Mouse (Mus musculus) thymus, adult 2 months (tissue): ENCODE measurements around the gene Vezf1. TPM values are rescaled to one million over a fixed set of nuclear protein-coding genes. Genes with fewer than 3 reads are reported as not detected.
A peak's percentile ranks its signal among the peaks of the same experiment; 100 is the strongest.

ENCODE experiments used
- DNase-seq: peaks from one replicate; pipeline ENCODE4 v3.0.0; 2021
- H3K27ac ChIP-seq: fragments of 200-500 bp; 2 replicates; pipeline ENCODE4 v1.5.1; 2012; ENCODE audit warnings: low read length, control low read depth; ENCODE audit not compliant: control insufficient read depth, insufficient read depth
- H3K27me3 ChIP-seq: fragments of 200-500 bp; 2 replicates; pipeline ENCODE4 v1.6.1; 2012; ENCODE audit warnings: mild to moderate bottlenecking, low read length, moderate library complexity, mixed read lengths; ENCODE audit not compliant: control insufficient read depth, insufficient read depth
- H3K36me3 ChIP-seq: fragments of 200-500 bp; 2 replicates; pipeline ENCODE4 v1.6.1; 2012; ENCODE audit warnings: mild to moderate bottlenecking, low read length, moderate library complexity; ENCODE audit not compliant: control insufficient read depth, insufficient read depth
- H3K4me1 ChIP-seq: fragments of 200-500 bp; replicated peaks from 2 replicates; pipeline ENCODE4 v1.6.1; 2012; ENCODE audit warnings: low read length; ENCODE audit not compliant: control insufficient read depth, insufficient read depth
- H3K4me3 ChIP-seq: fragments of 200-500 bp; 2 replicates; pipeline ENCODE4 v1.5.1; 2012; ENCODE audit warnings: mild to moderate bottlenecking, low read length, control low read depth, moderate library complexity; ENCODE audit not compliant: control insufficient read depth, insufficient read depth
- CTCF ChIP-seq: fragments of 200-500 bp; IDR thresholded peaks from 2 replicates; pipeline ENCODE4 v1.5.1; 2012; ENCODE audit warnings: mild to moderate bottlenecking, control low read depth, low read length, moderate library complexity, borderline replicate concordance; ENCODE audit not compliant: control insufficient read depth, poor library complexity, insufficient read depth; ENCODE audit errors: extremely low read depth
- POLR2A ChIP-seq: fragments of 200-500 bp; IDR thresholded peaks from 2 replicates; pipeline ENCODE4 v1.6.1; 2012; ENCODE audit warnings: mild to moderate bottlenecking, low read length, control low read depth, moderate library complexity; ENCODE audit not compliant: control insufficient read depth, poor library complexity, insufficient read depth; ENCODE audit errors: extremely low read depth
- WGBS: fragments of 180-500 bp; shearing (Covaris S2); methylation state at CpG from one replicate; pipeline ENCODE4 v1.1.7; 2018; 5-methylcytosine and 5-hydroxymethylcytosine counted together
- polyA plus RNA-seq: library from polyadenylated mRNA; depleted of rRNA; stranded (reverse); fragments of >200 nt; gene quantifications from 2 replicates; pipeline ENCODE4 v1.2.3, GENCODE M21; 2012

Gene Vezf1
- polyA plus RNA-seq, 1 experiment, result 35.4 TPM

DNA sequence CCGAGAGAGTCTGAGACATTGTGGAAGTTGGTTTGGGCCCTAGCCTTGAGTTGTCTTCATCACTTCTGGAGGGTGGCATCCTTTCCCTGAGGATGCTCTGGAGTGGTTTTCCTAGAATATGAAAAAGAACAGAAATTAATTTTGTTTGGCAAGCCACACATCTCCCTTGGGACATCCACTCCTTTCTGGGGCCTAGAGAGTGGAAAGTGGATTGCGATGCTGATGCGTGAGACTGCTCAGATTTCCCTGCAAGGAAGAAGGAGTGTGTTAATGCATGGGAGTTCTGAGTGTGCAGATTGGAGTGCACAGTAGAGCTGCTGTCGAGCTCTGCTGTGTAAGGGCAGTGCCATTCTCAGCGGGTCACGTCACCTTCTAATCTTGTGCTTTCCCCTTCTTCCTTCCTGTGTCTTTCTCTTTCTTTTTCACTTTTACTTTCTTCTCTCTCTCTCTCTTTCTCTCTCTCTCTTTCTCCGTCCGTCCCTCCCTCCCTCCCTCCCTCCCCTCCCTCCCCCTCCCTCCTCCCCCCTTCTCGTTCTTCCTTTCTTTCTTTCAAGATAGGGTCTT lies 42.0 kb downstream of the Vezf1 start:
- Histone ChIP-seq H3K27ac (no peak overlapping the region), H3K36me3 (no peaks in the 10 kb centered on the region), H3K27me3 (no peaks in the 10 kb centered on the region), H3K4me1 (peaks cover 20% of the 10 kb centered on the region), H3K4me3 (no peak overlapping the region)
- 75% methylated on average over 9 of the region's 9 CpGs for WGBS
- TF ChIP-seq CTCF (no peak), POLR2A (no peak)
- no peak for DNase-seq

DNA sequence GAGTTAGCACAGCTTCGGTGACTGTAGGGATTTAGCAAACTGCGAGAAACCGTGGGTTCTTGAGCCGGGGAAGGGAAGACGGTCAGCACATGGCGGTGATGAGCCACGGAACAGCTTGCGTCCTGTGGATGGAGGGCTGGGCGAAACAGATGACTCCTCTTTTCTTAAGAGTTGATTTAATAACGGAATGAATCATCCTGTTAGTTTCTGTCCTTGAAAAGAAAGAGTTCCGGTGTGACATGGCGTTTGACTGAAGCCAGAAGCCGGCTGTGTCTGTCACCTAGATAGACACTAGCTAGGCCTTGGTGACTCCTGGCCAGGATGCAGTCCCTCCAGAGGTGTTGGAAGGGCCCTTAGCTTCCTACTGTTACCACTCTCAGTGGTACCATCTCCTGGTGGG lies 44.0 kb downstream of the Vezf1 start:
- TF ChIP-seq CTCF (no peak), POLR2A (no peak)
- Histone ChIP-seq H3K4me3 (no peak overlapping the region), H3K36me3 (no peaks in the 10 kb centered on the region), H3K27me3 (no peaks in the 10 kb centered on the region), H3K4me1 (peaks cover 18% of the 10 kb centered on the region), H3K27ac (no peak overlapping the region)
- no peak for DNase-seq
- whole genome bisulfite sequencing, result 97% methylated on average over 13 of the region's 13 CpGs

- Histone ChIP-seq H3K4me1 (peaks cover 12% of the 10 kb centered on the region), H3K27ac (no peak overlapping the region), H3K4me3 (no peak overlapping the region), H3K36me3 (no peaks in the 10 kb centered on the region), H3K27me3 (no peaks in the 10 kb centered on the region)
- 95% methylated on average over 7 of the region's 7 CpGs for WGBS
- TF ChIP-seq CTCF (no peak), POLR2A (no peak)
- DNase-seq, result no peak
These were observed 44.7 kb downstream of the Vezf1 start for GRCm38 (mm10) chr11:88112677-88113333.

DNA sequence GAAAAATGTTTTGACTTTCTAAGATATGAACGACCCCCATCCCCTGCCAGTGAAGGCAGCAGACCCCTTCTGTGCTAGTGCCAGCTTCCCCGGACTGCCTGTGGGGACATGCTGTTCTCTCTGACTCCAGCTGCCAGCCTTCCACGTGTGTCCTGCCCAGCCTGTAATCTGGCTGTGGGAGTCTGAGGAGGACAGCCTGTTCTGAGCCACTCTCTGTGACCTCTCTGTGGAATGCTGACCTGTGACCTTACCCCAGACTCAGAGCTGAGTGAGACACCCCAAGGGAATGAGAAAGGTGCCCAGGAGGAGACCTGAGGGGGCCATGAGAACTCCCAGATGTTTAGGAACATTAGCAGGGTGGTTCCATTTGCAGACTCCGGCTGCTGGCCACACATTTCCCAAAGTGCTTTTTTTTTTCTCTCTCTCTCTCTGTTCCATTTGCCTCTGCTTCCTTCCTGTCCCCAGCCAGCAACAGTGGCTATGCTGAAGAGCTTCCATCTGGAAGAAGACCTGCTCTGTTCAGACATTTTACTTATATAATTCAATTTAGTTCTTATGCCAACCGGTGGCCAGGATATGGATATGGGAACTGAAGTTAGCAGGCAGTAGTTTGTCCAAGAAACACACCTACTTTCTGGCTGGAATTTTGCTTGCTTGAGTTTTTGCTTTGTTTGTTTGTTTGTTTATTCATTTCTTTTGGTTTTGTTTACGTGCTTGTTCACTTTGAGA lies 45.6 kb downstream of the Vezf1 start:
- H3K4me1 ChIP-seq, result peaks cover 13% of the 10 kb centered on the region

DNA sequence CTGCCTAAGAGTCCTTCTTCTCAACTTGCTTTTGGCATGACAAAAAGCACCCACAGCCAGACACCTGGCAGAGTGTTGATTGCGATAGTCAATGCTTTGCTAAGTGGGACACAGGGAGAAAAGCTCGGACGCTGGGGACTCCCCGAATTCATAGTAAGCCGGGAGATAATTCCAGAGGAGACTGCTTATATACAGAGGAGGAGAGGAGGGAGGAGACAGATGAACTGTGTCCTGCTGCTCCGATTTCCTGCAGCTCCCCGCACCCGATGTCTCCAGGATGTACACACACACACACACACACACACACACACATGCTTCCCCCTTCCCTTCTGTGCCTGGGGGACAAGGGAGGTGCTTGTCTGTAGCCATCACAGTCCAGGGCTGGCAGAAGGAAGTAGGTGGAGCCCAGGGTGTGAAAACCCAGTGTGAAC lies 46.8 kb downstream of the Vezf1 start:
- Histone ChIP-seq H3K27ac (no peak overlapping the region), H3K4me1 (peaks cover 21% of the 10 kb centered on the region), H3K27me3 (no peaks in the 10 kb centered on the region), H3K36me3 (no peaks in the 10 kb centered on the region), H3K4me3 (no peak overlapping the region)
- DNase-seq, result peak; percentile 29
- WGBS, result 14% methylated on average over 8 of the region's 8 CpGs
- TF ChIP-seq POLR2A (no peak), CTCF (no peak)

More for the DNA sequence above, 45.6 kb downstream of the Vezf1 start:
- DNase-seq, result no peak
- Histone ChIP-seq H3K27ac (no peak overlapping the region), H3K27me3 (no peaks in the 10 kb centered on the region), H3K4me3 (no peak overlapping the region), H3K36me3 (no peaks in the 10 kb centered on the region)
- WGBS, result 83% methylated on average over 6 of the region's 6 CpGs
- no peak for TF ChIP-seq POLR2A
- TF ChIP-seq CTCF, result no peak

DNA sequence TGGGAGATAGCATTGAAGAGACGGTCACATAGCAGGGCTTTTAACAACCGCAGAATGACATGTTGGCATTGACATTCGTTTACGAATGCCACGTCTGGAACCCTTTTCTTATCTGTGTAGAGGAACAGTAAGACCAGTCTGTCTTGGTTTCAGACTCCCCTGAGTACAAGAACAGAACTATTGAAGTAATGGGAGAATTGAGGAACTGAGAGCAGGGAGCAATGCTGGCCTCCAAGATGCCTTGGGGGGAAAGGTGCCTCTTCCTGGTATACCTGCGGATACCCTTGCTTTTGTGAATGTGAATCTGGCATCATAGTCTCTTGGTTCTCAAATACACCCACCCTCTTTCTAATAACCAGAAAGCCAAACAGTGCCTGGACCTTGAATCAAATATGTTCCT lies 48.5 kb downstream of the Vezf1 start:
- TF ChIP-seq CTCF, result no peak
- no peak for TF ChIP-seq POLR2A
- H3K4me3 ChIP-seq, result no peak overlapping the region
- peaks cover 20% of the 10 kb centered on the region for H3K4me1 ChIP-seq
- DNase-seq, result no peak
- WGBS, result 80% methylated on average over 6 of the region's 6 CpGs
- no peak overlapping the region for H3K27ac ChIP-seq
- H3K27me3 ChIP-seq, result no peaks in the 10 kb centered on the region
- H3K36me3 ChIP-seq, result no peaks in the 10 kb centered on the region
